Mouse (Mus musculus) C2C12 (cell line): ENCODE data around the gene Lin52.

Source experiments
- CEBPB ChIP-seq: IDR thresholded peaks from one replicate; pipeline ENCODE4 v1.6.1; 2011; ENCODE audit warnings: low read depth, mild to moderate bottlenecking, control low read depth, moderate library complexity
- CTCF ChIP-seq: IDR thresholded peaks from one replicate; pipeline ENCODE4 v1.5.1; 2011; ENCODE audit not compliant: control insufficient read depth, insufficient read depth, insufficient read length
- FOSL1 ChIP-seq: IDR thresholded peaks from one replicate; pipeline ENCODE4 v1.8.0; 2011; ENCODE audit warnings: mild to moderate bottlenecking, low read length; ENCODE audit not compliant: poor library complexity, insufficient read depth, severe bottlenecking
- MAX ChIP-seq: IDR thresholded peaks from one replicate; pipeline ENCODE4 v1.6.1; 2011; ENCODE audit warnings: mild to moderate bottlenecking, control low read depth
- MYOD1 ChIP-seq: IDR thresholded peaks from one replicate; pipeline ENCODE4 v1.6.1; 2011; ENCODE audit warnings: low read depth; ENCODE audit not compliant: control insufficient read depth, insufficient read length
- MYOG ChIP-seq: IDR thresholded peaks from one replicate; pipeline ENCODE4 v1.6.1; 2011; ENCODE audit not compliant: control insufficient read depth, insufficient read length; ENCODE audit errors: extremely low read depth
- USF1 ChIP-seq: IDR thresholded peaks from one replicate; pipeline ENCODE4 v1.6.1; 2011; ENCODE audit warnings: low read depth, mild to moderate bottlenecking, control low read depth, moderate library complexity

DNA sequence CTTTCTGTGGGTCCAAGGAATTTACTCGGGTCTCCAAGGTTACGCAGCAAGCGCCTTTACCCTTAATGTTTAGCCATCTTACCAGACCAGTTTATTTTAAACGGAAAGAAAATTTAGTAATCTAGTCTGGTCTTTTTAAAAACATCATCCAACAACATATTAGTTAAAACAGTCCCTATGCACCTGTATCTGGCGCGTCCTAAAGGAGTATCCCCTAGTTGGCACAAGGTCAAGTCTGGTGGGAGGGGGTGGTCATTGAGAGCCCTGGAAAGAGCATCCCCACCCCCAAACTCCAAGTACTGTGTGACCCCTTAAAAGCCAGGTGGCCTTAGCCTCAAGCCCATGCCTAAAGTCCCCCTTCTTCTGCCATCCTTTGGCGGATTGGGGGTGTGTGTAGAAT, 121.9 kb downstream of the Lin52 start:
- TF ChIP-seq CTCF (no peak), MAX (no peak), CEBPB (no peak), MYOG (no peak), FOSL1 (no peak), USF1 (no peak), MYOD1 (no peak)
